Mouse (Mus musculus) forebrain, postnatal 0 days (tissue): ENCODE measurements around the gene Rab36. TPM values are rescaled to one million over a fixed set of nuclear protein-coding genes. Genes with fewer than 3 reads are reported as not detected.

Source experiments
- ATAC-seq: fragments of 200-750 bp; cut with Nextera tagmentation; 2 replicates; pipeline ENCODE4 v1.8.0; 2017; ENCODE audit warnings: mild to moderate bottlenecking, moderate library complexity
- DNase-seq: peaks from one replicate; pipeline ENCODE4 v3.0.0-alpha.2; 2015
- H3K27ac ChIP-seq: fragments of 300-500 bp; sonication (generic); 2 replicates; pipeline ENCODE4 v1.5.1; 2014; ENCODE audit warnings: low read depth, mild to moderate bottlenecking, antibody characterized with exemption, low read length, moderate library complexity, mixed read lengths
- H3K27me3 ChIP-seq: fragments of 300-500 bp; sonication (generic); 2 replicates; pipeline ENCODE4 v1.6.1; 2014; ENCODE audit warnings: mild to moderate bottlenecking, low read length, mixed read lengths; ENCODE audit not compliant: insufficient read depth
- H3K36me3 ChIP-seq: fragments of 300-500 bp; sonication (generic); 2 replicates; pipeline ENCODE4 v1.6.1; 2014; ENCODE audit warnings: mild to moderate bottlenecking, moderate library complexity; ENCODE audit not compliant: insufficient read depth
- H3K4me1 ChIP-seq: fragments of 300-500 bp; sonication (generic); 2 replicates; pipeline ENCODE4 v1.6.1; 2014; ENCODE audit warnings: antibody characterized with exemption; ENCODE audit not compliant: insufficient read depth
- H3K4me2 ChIP-seq: fragments of 300-500 bp; sonication (generic); 2 replicates; pipeline ENCODE4 v1.6.1; 2014; ENCODE audit warnings: low read depth, mild to moderate bottlenecking, moderate library complexity
- H3K4me3 ChIP-seq: fragments of 300-500 bp; sonication (generic); 2 replicates; pipeline ENCODE4 v1.5.1; 2014; ENCODE audit warnings: low read depth, low read length, mixed read lengths
- H3K9ac ChIP-seq: fragments of 300-500 bp; sonication (generic); 2 replicates; pipeline ENCODE4 v1.6.1; 2014; ENCODE audit warnings: mild to moderate bottlenecking
- H3K9me3 ChIP-seq: fragments of 300-500 bp; sonication (generic); 2 replicates; pipeline ENCODE4 v1.6.1; 2016; ENCODE audit warnings: low read length
- CTCF ChIP-seq: sonication (generic); IDR thresholded peaks from 2 replicates; pipeline ENCODE4 v1.5.1; 2016; ENCODE audit warnings: antibody characterized with exemption, control low read depth, low read depth
- WGBS: fragments of 180-500 bp; shearing (Covaris S2); extraction: QIAGEN DNeasy Blood & Tissue Kit; methylation state at CpG from one replicate; pipeline ENCODE4 v1.1.7; 2014; 5-methylcytosine and 5-hydroxymethylcytosine counted together
- polyA plus RNA-seq: library from polyadenylated mRNA; unstranded; fragments of >200 nt; fragmentation: Nextera tagmentation; extraction: Ambion mirVana; gene quantifications from 2 replicates; pipeline ENCODE4 v1.2.1, GENCODE M21; 2015
- total RNA-seq: library from RNA; depleted of rRNA; stranded (reverse); fragments of >200 nt; gene quantifications from 2 replicates; pipeline ENCODE4 v1.2.3, GENCODE M21; 2014; rRNA removed

The Rab36 gene
- total RNA-seq, result 20.1 and 24.4 TPM in 2 replicates
- polyA plus RNA-seq, result 17.9 and 26.8 TPM in 2 replicates

DNA sequence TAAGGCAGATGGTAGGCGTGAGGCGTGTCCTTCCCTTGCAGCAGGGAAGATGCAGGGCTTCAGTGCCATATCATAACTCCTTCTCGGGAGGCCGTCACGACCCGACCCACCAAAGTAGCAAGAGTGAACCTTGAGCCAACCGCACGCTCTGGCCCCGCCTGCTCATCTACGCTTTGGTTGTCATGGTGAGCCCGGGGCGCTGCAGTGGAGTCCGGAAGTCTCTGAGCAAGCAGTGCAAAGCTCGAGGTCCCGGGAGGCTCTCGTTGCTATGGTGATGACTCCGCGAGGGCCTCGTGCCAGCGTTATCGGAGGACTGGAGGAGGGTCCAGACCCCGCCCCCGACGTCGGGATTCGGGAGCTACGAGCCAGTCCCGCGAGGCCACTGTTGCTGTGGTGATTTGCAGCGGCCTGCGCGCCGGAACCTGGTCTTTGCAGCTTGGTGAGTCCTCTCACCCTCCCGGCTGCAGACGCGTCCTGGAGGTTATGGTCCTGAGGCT, at the start of gene Rab36:
TSS of gene Rab36 (plus strand) at position 176 of the 497 bp plus-strand sequence.
- Histone ChIP-seq H3K9me3 (no peaks in the 10 kb centered on the region), H3K27me3 (no peaks in the 10 kb centered on the region), H3K9ac (peak within 1 kb of the TSS; percentile 63), H3K36me3 (no peaks in the 10 kb centered on the region), H3K4me1 (peaks cover 20% of the 10 kb centered on the region), H3K4me3 (peak within 1 kb of the TSS; percentile 48), H3K27ac (peak within 1 kb of the TSS; percentile 79), H3K4me2 (peak within 1 kb of the TSS; percentile 77)
- DNase-seq (peak; percentile 95), ATAC-seq (peak; percentile 94)
- no peak for TF ChIP-seq CTCF
- WGBS, result under 1% methylated on average over 36 of the region's 36 CpGs

DNA sequence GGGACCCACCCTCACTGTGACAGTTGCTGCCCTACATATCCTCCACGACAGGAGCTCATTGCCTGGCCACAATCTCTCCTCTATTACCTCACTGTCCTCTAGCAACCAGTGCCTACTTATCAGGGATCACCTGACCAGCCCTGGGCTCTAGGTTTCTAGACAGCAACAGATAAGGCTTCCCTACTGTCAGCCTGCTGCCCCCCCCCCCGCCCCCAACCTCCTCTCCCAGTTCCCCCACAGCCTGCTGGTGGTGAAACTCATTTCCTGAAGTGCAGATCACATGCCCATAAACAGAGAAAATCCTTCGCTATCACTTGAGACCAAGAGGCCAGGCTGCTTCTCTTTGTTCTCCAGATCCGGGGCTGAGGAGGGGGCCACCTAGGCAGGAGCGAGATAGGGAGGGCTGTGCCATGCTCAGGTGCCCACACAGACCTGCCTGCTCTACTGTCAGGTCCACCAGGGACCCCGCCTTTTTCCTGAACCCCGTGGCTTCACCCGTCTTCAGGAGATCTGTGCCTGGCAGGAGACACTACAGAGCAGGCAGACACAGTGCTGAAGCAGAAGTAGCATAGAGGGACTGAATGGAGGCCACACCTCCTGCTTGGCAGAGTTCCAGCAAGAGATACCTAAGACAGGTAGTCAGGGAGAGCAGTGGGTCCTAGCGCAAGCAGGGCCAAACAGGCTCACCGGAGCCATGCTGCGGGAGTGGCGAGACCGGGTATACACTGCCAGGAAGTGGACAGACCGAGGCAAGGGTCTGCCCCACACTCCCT, 49.0 kb upstream of the Rab36 start:
- no peaks in the 10 kb centered on the region for H3K9me3 ChIP-seq
- no peaks in the 10 kb centered on the region for H3K4me1 ChIP-seq
- no peak overlapping the region for H3K4me3 ChIP-seq
- H3K27me3 ChIP-seq, result no peaks in the 10 kb centered on the region
- TF ChIP-seq CTCF, result no peak
- no peak overlapping the region for H3K27ac ChIP-seq
- ATAC-seq, result peak; percentile 23; the same call in 1 of the 2 replicates
- no peak for DNase-seq
- H3K4me2 ChIP-seq, result no peak overlapping the region
- H3K9ac ChIP-seq, result no peak overlapping the region
- 81% methylated on average over 14 of the region's 14 CpGs for WGBS
- peaks cover 24% of the 10 kb centered on the region for H3K36me3 ChIP-seq

DNA sequence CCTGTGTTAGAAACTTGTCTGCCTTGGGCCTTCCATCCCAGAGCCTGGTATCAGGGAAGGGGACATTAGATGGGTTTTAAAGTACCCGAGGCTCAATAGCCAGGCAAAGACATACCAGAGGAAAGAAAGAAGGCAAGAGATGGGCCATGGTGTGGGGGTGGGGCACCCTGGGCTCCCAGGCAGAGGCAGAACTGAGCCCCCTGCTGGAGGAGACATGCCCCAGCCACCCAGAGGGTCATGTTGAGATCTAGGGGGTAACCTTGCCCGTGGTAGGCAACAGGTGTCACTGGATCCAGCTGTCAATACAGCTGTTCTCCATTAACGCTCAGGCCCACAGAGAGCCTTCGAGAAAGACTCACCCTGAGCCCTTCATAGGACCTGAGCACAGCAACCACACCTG, 47.0 kb upstream of the Rab36 start:
- Histone ChIP-seq H3K4me3 (no peak overlapping the region), H3K4me2 (no peak overlapping the region), H3K36me3 (peaks cover 21% of the 10 kb centered on the region), H3K27me3 (no peaks in the 10 kb centered on the region), H3K4me1 (no peaks in the 10 kb centered on the region), H3K27ac (no peak overlapping the region), H3K9me3 (no peaks in the 10 kb centered on the region), H3K9ac (no peak overlapping the region)
- 83% methylated on average over 4 of the region's 4 CpGs for WGBS
- DNase-seq (no peak), ATAC-seq (no peak)
- peak; percentile 37 for TF ChIP-seq CTCF

DNA sequence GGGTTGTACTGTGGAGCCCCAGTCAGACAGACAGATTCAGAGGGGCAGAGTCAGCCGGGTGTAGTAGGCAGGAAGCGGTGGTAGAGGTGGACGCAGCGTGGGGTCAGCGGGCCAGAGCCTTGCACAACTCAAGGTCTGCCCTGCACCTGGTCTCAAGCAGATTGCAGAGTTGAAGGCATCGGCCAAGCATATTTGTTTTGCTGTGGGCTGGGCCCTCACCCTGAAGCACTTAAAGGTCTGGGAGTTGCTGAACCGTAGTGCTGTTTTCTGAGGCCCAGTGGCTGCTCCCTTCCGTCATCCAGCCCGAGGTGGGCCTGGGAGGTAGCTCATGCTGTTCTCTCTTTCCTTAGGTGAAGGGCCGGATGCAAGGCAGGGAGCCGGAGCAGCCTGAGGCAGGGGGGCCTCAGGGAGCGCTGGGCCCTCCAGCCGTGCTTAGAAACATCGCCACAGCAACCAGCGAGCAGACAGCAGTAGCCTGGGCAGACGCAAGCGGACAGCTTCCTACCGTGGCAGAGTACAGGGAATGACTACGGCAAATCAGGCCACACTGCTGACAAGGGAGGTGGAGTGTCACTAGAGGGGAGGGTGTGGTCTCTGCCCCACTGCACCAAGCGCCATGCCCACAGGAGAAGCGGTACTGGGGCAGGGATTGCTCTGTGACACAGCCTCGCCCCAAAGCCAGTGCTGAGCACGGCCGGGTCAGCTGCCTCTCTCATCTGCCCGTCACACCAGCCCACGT, 46.1 kb upstream of the Rab36 start:
- DNase-seq, result no peak
- WGBS, result 60% methylated on average over 26 of the region's 26 CpGs
- no peak for ATAC-seq

DNA sequence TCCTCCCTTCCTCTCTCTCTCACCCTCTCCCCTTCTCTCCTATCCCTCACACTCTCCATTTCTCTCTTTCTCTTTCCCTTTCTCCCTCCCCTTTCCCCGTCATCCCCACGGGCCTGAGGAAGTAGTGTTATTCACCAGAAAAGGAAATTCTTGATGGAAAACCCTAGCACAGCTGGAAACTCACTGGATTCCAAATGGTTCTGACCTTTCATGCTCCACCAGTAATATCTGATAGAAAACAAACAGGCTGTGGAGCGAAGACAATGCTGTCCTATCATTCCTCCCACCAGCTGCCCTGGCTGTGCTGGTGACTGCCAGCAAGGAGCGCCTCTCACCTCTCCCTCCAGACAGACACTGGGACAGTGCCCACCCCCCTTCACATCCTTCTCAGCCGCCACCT, 42.0 kb upstream of the Rab36 start:
- H3K36me3 ChIP-seq, result peaks cover 25% of the 10 kb centered on the region
- no peak overlapping the region for H3K9ac ChIP-seq
- no peak for TF ChIP-seq CTCF
- DNase-seq (peak; percentile 21), ATAC-seq (no peak)
- no peak overlapping the region for H3K4me2 ChIP-seq
- peak overlapping the region; percentile 59; the same call in 1 of the 2 replicates for H3K27ac ChIP-seq
- no peaks in the 10 kb centered on the region for H3K27me3 ChIP-seq
- H3K4me3 ChIP-seq, result peak overlapping the region; percentile 12; the same call in 1 of the 2 replicates
- peaks cover 7% of the 10 kb centered on the region for H3K4me1 ChIP-seq
- no peaks in the 10 kb centered on the region for H3K9me3 ChIP-seq
- 15% methylated on average over 5 of the region's 5 CpGs for WGBS

More for the DNA sequence above, 46.1 kb upstream of the Rab36 start:
- no peaks in the 10 kb centered on the region for H3K27me3 ChIP-seq
- H3K36me3 ChIP-seq, result peaks cover 21% of the 10 kb centered on the region
- no peaks in the 10 kb centered on the region for H3K9me3 ChIP-seq
- no peak overlapping the region for H3K27ac ChIP-seq
- no peak overlapping the region for H3K4me3 ChIP-seq
- peaks cover 6% of the 10 kb centered on the region for H3K4me1 ChIP-seq
- no peak overlapping the region for H3K9ac ChIP-seq
- no peak overlapping the region for H3K4me2 ChIP-seq
- TF ChIP-seq CTCF, result no peak

DNA sequence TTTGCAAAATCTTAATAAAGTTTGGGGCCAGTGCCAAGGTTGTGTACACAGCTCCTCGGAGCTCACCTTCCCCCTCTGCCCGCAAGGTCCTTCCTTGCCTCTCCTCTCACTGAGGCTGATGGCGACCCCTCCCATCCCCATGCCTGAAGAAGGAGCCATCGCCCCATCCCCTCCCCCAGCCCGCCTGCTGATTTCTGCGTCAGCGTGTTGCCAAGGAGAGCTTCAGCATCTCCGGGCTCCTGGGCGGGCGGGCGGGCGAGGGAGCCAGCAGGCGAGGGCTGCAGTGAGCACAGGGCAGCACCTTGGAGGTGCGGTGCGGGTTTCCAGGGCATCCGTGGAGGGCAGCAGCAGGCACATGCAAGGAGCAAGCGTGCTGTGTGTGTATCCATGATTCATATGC, 41.5 kb upstream of the Rab36 start:
- TF ChIP-seq CTCF, result no peak
- DNase-seq, result peak; percentile 54
- Histone ChIP-seq H3K9ac (0 out of 2 replicates have a peak overlapping the region, but pooled peaks have one; percentile 25), H3K4me1 (peaks cover 7% of the 10 kb centered on the region), H3K36me3 (peaks cover 25% of the 10 kb centered on the region), H3K27ac (no peak overlapping the region), H3K9me3 (no peaks in the 10 kb centered on the region), H3K27me3 (no peaks in the 10 kb centered on the region), H3K4me2 (peak overlapping the region; percentile 45), H3K4me3 (peak overlapping the region; percentile 12)
- peak; percentile 57 for ATAC-seq
- WGBS, result 4% methylated on average over 17 of the region's 17 CpGs
